Mouse (Mus musculus): ENCODE results near the gene Ncor2.

Gene Ncor2

DNA sequence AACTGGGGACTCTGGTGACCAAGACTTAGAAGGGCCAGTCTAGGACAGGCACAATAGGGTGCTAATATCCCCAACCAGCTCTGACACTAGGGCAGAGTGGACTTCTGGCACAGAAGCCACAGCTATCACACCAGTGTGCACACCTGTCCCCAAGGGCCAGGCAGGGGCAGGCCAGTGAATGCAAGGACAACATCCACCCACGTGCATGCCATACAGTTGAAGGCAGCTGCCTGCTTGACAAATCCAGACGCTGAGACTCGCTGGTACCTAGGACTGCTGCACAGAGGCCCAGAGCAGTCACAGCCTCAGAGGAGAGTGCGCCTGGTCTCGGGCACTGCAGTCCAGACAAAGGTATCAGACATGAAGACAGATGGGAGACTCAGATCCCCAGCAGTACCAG, 11.5 kb downstream of the Ncor2 start:
- DNase-seq = no peak

DNA sequence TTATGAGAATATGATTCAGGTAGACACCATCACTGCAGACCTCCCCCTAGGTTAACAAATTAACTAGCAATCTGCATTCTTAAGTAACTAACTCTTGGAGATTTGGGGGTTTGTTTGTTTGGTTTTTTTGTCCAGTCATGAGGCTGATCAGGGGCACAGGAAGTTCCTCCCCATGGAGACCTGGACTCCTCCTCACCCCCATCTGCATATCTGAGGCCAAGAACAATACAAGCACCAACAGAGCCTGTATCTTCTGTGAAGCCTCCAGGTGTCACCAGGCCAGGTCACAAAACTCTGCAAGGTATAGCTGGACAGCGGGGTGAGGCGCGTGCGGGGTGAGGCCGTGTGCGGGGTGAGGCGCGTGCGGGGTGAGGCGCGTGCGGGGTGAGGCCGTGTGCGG, 13.0 kb downstream of the Ncor2 start:
- no peak for DNase-seq

DNA sequence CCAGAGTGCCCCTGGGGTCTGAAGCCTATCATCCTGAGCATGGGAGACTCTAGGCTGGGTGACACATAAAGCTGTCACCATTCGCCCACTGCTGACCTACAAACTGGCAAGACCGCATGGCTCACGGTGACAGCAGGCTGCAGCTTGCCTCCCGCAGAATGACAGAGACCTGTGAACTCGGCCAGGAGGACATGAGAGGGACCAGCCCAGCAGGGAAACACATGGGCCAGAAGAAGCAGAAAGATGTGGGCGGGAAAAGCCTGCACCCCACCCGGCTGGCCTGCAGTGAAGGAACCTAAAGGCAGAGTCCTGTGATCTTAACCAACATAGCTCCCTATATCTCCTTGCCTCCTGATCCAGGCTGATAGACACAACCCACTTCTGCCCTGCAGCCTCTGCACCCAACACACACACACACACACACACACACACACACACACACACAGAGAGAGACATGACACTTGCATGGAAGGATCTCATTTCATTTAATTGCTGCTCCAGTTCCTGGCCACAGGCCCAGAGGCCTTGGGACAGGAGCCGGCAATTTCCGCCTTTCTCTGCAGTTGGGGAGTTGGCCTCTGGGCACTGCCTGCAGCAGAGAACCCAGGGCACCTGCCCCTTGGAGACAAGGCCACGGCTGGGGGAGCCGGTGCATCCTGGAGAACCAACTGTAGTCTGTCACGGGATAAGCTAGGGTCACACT, 14.4 kb downstream of the Ncor2 start:
- DNase-seq = peak; percentile 89

DNA sequence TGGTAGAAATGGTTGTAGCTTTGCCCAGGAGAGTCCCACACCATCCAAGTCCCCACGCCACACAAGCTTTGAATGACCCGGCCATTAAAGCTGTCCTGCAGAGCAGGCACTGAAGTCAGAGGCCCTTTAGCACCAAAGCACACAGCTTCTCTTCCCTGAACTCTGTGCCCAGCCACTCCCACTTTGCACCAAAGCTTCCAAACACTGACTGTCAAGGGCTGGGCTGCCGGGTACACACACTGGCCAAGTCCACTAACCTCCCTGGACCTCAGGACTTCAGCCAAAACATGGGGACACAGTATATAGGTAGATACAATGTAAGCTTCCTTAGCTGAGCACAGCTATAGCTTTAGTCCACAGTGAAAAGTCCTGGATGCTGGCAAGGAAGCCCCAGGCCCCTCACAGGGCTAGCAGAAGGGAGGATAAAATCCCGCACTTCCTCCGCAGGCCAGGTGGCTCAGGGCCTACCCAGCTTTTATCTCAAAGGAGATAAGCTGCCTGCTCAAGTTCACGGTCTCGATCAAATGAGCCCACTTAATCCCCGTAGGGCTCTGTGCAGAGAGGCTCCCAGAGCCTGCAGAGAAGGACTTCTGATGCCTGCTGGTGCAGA, 15.5 kb downstream of the Ncor2 start:
- no peak for DNase-seq

DNA sequence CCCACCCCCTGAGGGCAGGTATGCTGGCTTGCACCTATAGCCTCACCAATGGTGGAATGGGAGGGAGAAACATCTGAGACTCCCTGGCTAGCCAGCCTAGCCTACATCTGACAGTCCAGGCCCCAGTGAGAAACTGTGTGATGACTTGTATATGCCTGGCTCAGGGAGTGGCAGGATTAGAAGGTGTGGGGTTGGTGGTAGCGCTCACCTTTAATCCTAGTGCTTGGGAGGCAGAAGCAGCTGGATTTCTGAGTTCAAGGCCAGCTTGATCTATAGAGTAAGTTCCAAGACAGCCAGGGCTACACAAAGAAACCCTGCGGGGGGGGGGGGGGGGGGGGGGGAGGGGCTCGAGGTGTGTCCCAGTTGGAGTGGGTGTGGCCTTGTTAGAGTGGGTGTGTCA, 16.6 kb downstream of the Ncor2 start:
- DNase-seq = no peak

DNA sequence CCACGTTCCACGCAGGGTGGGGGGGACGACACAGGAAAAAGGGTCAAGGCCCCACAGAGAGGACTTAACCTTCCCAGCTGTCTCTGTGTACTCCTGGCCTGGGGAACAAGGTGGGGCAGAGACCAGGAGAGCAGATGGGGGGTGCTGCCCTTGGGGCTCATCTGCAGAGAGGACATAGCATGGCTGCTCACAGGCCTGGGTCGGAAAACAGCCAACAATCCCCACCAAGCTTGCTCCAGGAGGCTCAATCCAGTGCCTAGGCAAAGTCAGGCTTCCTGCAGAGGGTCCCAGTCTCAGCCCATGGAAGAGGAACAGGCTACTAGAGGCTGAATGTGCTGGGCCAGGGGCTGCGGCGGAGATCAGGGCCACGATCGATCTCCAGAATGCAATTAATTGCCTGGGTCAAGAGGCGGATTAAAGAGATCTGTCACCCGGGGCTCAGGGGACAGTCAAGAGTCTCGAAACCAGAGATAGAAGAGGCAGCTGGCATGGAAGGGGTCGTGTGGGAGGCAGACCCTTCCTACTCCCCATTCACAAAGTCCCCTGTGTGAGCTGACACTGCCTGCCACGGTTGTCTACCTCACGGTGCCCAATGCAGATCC, 19.1 kb downstream of the Ncor2 start:
- no peak for DNase-seq

DNA sequence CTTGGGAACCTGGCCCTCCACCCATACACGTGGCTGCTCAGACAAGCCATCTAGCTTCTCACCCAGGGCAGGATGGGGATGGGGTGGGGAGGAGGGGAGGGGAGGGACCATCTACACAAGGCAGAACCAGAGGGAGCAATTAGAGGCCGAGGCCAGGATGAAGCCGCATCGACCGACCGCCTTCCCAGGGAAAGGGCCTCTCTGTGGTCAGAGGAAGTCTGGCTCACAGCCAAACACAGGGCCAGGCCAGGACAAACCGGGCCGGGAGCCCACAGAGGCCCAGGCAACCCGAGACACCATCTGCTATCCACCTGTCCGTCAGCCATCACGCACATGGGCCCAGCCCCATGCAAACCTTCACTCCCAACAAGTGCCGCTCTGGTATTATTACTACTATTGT, 19.7 kb downstream of the Ncor2 start:
- DNase-seq = peak; percentile 88

DNA sequence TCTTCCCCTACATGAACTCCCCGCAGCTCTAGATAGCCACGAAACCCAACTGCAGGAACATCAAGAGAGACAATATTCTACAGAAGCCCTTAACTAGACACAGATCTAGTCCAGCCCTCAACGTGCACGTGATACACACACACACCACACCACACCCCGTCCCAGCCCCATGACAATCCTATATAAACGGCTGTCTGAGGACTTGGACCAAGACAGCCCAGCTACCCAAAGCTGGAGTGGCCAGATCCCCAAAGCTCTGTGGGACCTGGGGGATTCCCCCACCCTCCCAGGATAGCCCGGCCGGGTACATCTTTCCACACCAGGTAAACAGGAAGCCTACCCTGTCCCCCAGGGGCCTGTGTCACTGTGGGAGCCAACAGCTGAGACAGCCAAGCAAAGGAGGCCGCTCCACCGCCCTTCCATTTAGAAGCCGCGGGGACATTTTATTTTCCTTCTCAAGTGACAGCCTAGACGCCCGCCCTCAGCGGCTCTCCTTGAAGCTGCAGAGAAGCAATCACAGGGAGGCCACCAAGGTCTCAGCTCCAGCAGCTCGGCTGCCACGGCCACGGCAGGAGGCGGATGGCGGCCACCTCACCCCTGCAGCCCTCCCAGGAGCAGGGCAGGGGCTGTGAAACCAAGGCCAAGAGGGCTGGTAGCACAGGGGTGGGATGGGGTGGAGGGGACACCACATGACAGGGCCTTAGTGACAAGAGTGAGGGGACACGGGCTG, 20.6 kb downstream of the Ncor2 start:
- DNase-seq = peak; percentile 66

DNA sequence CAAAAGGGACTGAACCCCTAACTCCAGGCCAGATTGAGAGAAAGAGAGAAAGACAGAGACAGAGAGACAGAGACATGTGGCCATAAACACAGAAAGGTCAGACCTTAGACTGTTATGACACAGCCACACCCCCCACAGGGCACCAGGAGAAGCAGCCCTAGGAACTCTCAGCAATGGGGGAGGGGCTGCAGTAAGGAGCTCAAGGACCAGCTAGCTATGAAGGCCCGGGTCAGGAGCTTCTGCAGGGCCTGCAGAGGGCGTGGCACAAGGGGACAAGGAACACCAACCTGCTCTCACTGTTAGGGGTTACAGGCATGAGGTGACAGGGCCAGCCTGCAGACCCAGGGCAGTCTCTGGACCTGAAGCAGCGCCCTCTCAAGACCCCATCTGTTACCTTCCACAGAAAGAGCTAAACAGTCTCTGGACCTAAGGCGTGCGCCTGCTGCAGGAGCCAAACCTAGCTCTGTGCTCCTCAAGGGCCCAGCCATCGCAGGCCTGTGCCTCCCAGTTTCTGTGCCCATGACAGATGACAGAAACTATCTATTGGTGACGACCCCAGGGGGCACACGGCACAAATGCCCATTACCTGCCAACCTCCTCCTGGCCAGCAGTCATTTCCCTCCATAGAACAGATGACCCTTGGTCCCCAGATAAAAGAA, 21.5 kb downstream of the Ncor2 start:
- DNase-seq = peak; percentile 54

DNA sequence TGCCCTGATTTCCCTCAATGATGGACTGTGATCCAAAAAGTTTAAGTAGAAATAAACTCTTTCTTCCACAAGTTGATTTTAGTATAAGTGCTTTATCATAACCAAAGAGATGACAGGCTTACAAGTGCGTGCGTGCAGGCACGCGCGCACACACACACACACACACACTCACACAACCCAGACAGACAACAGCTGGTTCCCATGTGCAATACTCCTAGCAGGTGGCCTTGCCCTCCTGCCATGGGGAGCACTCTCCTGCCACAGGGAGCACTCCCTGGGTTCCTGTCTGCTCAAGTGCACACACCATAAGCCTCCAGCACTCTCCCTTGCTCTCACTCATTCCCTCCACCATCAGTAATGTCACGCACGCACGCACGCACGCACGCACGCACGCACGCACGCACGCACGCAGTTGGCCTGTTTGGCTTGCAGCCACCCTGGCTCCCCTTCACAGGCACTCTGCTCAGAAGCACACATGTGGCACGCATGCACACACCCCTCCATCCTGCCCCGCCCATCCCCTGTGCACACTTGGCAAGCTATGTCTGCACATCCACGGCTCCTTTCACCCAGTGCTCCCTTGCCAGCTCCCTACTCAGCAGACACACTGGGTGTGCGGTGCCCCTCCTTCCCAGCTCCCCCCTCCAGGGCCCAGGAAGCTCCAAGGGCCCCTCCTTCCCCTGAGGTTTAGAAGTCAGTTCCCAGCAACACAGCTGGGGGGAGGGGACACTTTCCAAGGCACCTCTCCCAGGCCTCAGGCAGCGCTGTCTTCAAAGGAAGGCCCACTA, 22.4 kb downstream of the Ncor2 start:
- DNase-seq = peak; percentile 80

DNA sequence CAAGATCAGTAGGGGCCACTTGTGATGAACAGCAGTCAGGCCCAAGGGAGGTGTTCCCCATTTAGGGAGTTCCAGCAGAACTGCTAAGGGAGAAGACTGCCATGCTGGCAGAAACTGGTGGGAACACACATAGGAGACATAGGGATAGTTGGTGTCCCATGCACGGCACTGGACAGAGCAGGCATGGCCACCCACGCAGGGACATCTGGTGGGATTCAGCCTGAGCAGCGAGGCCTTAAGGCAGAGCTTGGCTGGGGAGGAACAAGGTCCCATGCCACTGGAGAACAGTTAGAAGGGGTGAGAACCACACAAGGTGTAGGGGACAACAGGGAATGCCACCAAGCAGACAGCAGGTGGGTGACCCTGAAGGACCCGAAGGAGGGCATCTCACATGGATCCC, 23.6 kb downstream of the Ncor2 start:
- no peak for DNase-seq

DNA sequence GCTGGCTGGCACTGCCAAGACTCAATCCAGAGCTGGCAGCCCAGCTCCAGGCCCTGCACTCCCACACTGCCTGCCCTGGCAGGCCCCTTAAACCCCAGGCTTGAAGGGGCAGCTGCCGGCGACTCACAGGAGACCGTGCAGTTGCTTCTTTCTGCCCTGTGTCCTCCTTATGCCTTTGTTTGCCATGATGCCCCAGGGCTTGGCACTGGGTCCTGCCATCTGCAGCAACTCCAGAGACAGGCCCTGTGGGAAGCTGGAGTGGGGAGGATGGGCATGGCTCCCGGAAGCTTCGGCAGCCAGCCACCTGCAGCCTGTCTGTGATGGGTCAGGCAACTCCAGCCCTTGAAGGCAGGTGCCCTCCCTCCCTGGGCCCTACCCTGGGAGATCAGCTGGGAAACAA, 24.0 kb downstream of the Ncor2 start:
- no peak for DNase-seq

DNA sequence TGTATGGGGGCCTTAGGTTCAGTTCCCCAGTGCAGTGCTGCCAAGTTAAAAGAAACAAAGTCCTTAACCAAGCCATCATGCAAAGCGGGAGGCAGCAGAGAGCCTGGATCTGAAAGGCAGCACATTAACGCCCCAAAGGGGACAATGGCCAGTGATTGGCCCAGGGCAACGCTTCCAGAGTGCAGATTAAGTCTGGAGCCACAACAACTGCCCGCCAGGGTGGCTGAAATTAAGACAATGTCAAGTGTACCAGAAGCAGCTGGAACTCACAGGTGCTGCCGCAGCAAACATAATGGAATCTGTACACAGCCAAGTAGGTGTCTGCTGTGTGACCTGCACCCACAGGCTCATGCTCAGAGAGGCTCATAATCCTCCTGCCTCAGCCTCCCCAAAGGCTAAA, 24.8 kb downstream of the Ncor2 start:
- no peak for DNase-seq

DNA sequence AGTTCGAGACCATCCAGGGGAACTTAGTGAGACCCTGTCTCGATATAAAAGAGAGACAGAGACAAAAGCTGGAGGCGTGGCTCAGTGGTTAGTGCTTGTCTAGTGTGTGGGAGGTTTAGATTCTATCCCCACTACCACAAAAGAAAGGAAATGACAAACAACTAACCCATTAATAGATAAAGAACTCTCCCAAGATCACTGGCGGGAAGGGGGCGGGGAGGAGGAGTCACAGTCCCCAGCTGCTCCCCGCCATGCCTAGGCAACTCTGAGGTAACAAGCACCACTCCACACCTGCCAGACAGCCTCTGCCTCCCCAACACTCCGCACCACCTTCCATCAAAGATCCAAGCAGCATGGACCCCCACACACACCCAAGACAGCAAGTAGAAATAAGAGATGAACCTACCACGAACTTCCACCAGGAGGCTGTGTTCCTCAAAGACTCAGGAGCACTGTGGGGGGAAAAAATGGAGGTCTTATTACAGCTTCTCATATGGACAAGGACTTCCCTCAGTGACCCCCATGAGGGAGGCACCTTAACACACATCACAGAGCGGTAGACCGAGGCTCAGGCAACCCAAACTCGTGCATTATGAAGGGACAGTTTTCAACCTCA, 25.7 kb downstream of the Ncor2 start:
- no peak for DNase-seq

DNA sequence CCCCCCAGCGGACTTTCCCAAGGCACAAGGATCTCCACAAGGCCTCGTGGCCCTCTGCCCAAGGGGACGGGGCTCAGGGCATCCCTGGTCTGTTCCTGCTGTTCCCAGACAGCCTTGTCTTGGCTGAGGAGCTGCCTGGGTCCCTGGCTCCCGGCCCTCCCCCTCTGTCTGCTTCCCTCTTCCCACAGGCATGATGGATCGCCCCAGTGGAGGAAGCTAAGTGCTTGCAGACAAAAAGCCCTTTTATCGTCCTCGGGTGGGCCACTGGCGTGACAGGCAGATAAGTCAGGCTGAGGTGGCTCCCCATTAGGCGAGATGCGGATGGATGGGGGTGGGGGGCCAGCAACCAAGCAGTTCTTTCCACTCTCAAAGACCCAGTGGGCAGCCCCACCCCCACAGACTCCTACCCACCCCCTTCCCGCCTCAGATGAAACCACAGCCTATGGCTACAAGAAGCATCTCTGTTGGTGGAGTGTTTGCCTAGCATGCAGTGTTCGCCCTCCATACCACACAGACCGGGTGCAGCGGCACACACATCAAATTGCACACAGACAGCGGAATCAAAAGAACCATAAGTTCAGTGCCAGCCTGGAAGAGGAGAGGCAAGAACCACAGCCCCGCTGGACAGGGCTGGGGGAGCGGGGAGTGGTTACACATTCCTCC, 27.0 kb downstream of the Ncor2 start:
- peak; percentile 83 for DNase-seq

DNA sequence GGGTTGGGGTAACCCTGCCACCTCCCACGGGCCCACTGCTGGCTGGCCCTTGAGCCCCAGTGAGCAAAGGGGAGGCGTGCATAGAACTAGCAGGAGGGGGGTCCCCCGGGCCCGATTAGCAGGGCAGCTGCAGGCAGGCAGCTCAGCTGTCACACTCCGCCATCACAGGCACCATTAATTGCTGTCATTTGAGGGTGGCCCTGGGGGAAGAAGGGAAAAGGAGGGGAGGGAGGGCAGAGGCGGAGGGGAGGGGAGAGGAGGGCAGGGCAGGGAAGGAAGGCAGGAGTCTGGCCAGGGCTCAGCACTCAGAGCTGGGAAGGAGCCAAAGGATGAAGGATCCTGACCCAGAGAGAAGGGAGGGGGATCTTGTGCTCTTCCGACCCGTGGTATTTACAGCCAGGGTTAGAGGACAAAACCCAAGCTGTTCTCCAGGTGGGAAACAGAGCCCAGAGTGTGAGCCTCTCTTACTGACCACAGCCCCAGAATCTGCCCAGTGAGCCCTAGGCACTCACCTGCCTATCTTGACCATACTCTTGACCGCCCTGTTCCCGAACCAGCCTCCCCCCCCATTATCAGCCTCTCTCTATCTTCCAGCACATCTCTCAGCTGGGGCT, 28.0 kb downstream of the Ncor2 start:
- peak; percentile 76 for DNase-seq

DNA sequence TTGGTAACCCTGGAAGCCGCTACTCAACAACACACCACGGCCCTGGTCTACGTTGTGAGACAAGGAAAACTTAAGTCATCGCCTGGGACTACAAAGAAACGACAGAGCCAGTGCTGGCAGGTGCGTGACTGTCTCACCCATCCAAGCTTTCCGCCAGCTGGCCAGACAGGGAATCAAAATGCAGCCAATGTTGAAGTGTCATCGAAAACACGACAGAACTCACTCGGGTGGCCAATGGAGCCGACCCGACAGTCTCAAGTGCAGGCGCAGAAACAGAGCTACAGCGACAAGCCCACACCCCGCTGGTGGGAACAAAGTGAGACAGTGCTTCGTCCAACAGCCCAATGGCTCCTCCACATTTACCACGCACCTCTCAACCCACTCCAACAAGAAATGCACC, 29.9 kb downstream of the Ncor2 start:
- DNase-seq = peak; percentile 74

DNA sequence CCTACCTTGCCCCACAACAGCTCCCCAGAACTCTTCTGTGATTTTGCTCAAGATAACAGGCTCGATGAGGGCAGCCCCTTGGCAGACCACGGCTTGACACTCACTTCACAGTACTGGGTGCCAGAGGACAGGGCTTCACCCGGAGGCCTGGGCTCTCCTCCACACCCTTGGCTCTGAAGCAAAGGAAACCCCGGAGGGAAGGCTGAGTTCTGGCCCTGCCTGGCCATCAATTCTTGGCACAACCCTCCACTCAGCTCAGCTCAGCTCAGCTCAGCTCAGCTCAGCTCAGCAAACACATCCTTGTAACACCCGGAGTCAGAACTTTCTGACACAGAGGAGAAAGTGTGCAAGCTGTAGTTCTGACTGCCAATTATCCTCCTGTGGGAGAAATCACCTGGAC, 30.3 kb downstream of the Ncor2 start:
- DNase-seq = peak; percentile 87

DNA sequence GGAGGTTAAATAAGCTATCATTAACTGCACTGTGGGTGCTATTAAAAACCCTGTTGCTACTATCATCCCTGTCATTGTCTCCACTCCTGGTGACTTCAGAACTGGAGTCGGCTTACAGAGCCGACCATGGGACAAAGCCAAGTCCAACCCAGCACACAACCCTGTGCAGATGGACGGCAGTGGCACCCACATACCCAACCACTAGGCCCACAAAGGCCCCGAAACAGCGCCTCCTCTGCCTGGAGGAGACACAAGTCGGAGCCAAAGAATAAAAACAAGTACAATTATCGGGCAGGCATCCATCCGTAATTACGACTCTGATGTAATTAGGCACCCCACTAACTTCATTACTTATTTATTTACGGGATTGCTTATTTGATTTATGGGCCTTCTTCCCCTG, 30.8 kb downstream of the Ncor2 start:
- DNase-seq = peak; percentile 63

DNA sequence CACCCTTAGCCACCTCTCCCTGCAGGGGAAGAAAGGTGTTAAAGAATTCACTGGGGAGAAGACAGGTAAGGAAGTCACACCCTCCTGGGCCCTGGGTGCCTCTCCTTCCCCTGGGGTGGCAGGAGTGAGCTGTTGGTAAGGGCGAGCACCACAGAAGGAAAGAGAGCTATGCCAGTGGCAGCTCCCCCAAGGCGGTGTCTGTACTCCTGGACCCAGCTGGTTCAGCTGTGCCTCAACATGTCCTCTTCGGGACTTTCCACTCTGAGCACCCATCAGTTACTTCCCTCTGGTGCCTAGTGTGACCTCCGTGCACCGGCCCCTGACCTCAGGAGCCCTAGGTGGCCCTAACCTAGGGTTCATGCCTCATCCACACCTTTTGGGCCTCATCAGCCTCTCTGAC, 31.9 kb downstream of the Ncor2 start:
- DNase-seq = no peak

All from lung, postnatal 10 days (tissue).